Mouse (Mus musculus): ENCODE data around the gene Ces1g.

- TF ChIP-seq POLR2A (IDR thresholded peaks at IDR 0.05; ENCODE audit: insufficient read length, low read depth): no peak
- no peak for TF ChIP-seq MAX (IDR thresholded peaks at IDR 0.05; ENCODE audit: low read depth)
- TF ChIP-seq USF1 (IDR thresholded peaks at IDR 0.05; ENCODE audit: low read depth): no peak
- no peak for TF ChIP-seq MYOG (IDR thresholded peaks at IDR 0.05; ENCODE audit: control insufficient read depth in 1 of 3, insufficient read depth in 1 of 3, insufficient read length in 2 of 3, low read depth in 2 of 3)
- no peak for TF ChIP-seq TCF12 (IDR thresholded peaks at IDR 0.05; ENCODE audit: insufficient read depth, poor library complexity, severe bottlenecking)
- no peak for TF ChIP-seq POLR2AphosphoS2 (IDR thresholded peaks at IDR 0.05; ENCODE audit: insufficient read length, low read depth)
- TF ChIP-seq MYOD1 (IDR thresholded peaks at IDR 0.05; ENCODE audit: control insufficient read depth in 1 of 3, insufficient read length in 2 of 3, low read depth in 2 of 3): no peak
- no peak for TF ChIP-seq TCF3 (IDR thresholded peaks at IDR 0.05; ENCODE audit: insufficient read length, low read depth)
- no peak for TF ChIP-seq E2F4 (IDR thresholded peaks at IDR 0.05; ENCODE audit: insufficient read depth)
Observed at GRCm38 (mm10) chr8:93274609-93275008, 62.5 kb downstream of the Ces1g start.
